Mouse (Mus musculus): ENCODE results near the gene Adrm1. TPM values are rescaled to one million over a fixed set of nuclear protein-coding genes. Genes with fewer than 3 reads are reported as not detected.

Gene Adrm1
- polyA plus RNA-seq (2015; fragmentation: Nextera tagmentation; extraction: Ambion mirVana): 165 and 185 TPM in 2 replicates

GRCm38 (mm10) chr2:180170806-180171521 lies at the start of gene Adrm1:
Adrm1 (plus strand) TSS chr2:180171485.
- H3K9ac ChIP-seq: peak within 1 kb of the TSS; percentile 94
- H3K27me3 ChIP-seq: no peaks in the 10 kb centered on the region
- peak within 1 kb of the TSS; percentile 93 for H3K27ac ChIP-seq
- peak; percentile 97 for ATAC-seq (ENCODE audit: insufficient number of reproducible peaks, low FRiP score, low TSS enrichment, low read depth)
- H3K4me2 ChIP-seq: peak within 1 kb of the TSS; percentile 90
- no peaks in the 10 kb centered on the region for H3K9me3 ChIP-seq
- peak within 1 kb of the TSS; percentile 100 for H3K4me3 ChIP-seq
- H3K4me1 ChIP-seq: peaks cover 27% of the 10 kb centered on the region
- WGBS: 4% methylated on average over 41 of the region's 41 CpGs
- peaks cover 30% of the 10 kb centered on the region for H3K36me3 ChIP-seq

GRCm38 (mm10) chr2:180124192-180124591 lies 47.1 kb upstream of the Adrm1 start:
- peaks cover 10% of the 10 kb centered on the region; the same call in 1 of the 2 replicates for H3K36me3 ChIP-seq
- no peaks in the 10 kb centered on the region for H3K27me3 ChIP-seq
- ATAC-seq (ENCODE audit: insufficient number of reproducible peaks, low FRiP score, low TSS enrichment, low read depth): no peak
- H3K27ac ChIP-seq: no peak overlapping the region
- H3K4me1 ChIP-seq: peaks cover 30% of the 10 kb centered on the region
- H3K9ac ChIP-seq: no peak overlapping the region
- H3K4me2 ChIP-seq: no peak overlapping the region
- H3K4me3 ChIP-seq: no peak overlapping the region
- WGBS: 84% methylated on average over 2 of the region's 2 CpGs
- no peaks in the 10 kb centered on the region for H3K9me3 ChIP-seq

- ATAC-seq (ENCODE audit: insufficient number of reproducible peaks, low FRiP score, low TSS enrichment, low read depth): peak; percentile 59; the same call in 1 of the 2 replicates
- Histone ChIP-seq H3K9me3 (no peaks in the 10 kb centered on the region), H3K4me1 (peaks cover 23% of the 10 kb centered on the region), H3K27me3 (no peaks in the 10 kb centered on the region), H3K9ac (no peak overlapping the region), H3K27ac (peak overlapping the region; percentile 57; the same call in 1 of the 2 replicates), H3K4me3 (no peak overlapping the region), H3K4me2 (no peak overlapping the region), H3K36me3 (peaks cover 10% of the 10 kb centered on the region; the same call in 1 of the 2 replicates)
- 11% methylated on average over 4 of the region's 4 CpGs for WGBS
These were observed 45.1 kb upstream of the Adrm1 start for GRCm38 (mm10) chr2:180126195-180126594.

DNA sequence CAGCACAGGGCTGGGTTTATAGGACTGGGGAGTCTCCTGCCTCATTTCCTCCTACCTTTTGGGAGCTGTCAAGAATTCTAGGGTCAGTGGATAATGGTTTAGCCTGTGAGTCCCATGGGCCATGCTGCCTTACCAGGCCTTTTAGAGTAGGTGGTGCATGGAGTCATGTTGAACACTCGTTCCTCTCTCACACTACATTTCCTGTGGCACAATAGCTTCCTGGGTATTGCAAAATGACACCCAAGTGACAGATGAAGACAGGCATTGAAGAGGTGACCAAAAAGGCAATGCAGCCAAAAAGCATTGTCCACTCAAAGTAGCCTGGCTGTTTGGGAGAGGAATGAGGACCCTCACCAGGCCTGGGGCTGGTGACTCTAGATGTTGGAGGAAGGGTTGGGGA lies 43.6 kb upstream of the Adrm1 start:
- Histone ChIP-seq H3K27ac (no peak overlapping the region), H3K9ac (no peak overlapping the region), H3K9me3 (no peaks in the 10 kb centered on the region), H3K4me1 (peaks cover 23% of the 10 kb centered on the region), H3K36me3 (peaks cover 10% of the 10 kb centered on the region; the same call in 1 of the 2 replicates), H3K4me3 (no peak overlapping the region), H3K27me3 (no peaks in the 10 kb centered on the region), H3K4me2 (no peak overlapping the region)
- ATAC-seq (ENCODE audit: insufficient number of reproducible peaks, low FRiP score, low TSS enrichment, low read depth): no peak
- 55% methylated on average over 1 of the region's 1 CpGs for WGBS

- Histone ChIP-seq H3K9me3 (no peaks in the 10 kb centered on the region), H3K4me2 (no peak overlapping the region), H3K36me3 (peaks cover 5% of the 10 kb centered on the region), H3K9ac (no peak overlapping the region), H3K4me1 (no peaks in the 10 kb centered on the region), H3K4me3 (no peak overlapping the region), H3K27me3 (no peaks in the 10 kb centered on the region), H3K27ac (no peak overlapping the region)
- WGBS: 98% methylated on average over 4 of the region's 4 CpGs
- ATAC-seq (ENCODE audit: insufficient number of reproducible peaks, low FRiP score, low TSS enrichment, low read depth): no peak
These were observed 38.1 kb upstream of the Adrm1 start for GRCm38 (mm10) chr2:180133231-180133630.

GRCm38 (mm10) chr2:180133911-180134310 lies 37.4 kb upstream of the Adrm1 start:
- H3K4me2 ChIP-seq: no peak overlapping the region
- no peak overlapping the region for H3K4me3 ChIP-seq
- no peak for ATAC-seq (ENCODE audit: insufficient number of reproducible peaks, low FRiP score, low TSS enrichment, low read depth)
- no peaks in the 10 kb centered on the region for H3K27me3 ChIP-seq
- no peaks in the 10 kb centered on the region for H3K9me3 ChIP-seq
- H3K9ac ChIP-seq: no peak overlapping the region
- H3K4me1 ChIP-seq: no peaks in the 10 kb centered on the region
- 85% methylated on average over 3 of the region's 3 CpGs for WGBS
- peaks cover 12% of the 10 kb centered on the region for H3K36me3 ChIP-seq
- no peak overlapping the region for H3K27ac ChIP-seq

DNA sequence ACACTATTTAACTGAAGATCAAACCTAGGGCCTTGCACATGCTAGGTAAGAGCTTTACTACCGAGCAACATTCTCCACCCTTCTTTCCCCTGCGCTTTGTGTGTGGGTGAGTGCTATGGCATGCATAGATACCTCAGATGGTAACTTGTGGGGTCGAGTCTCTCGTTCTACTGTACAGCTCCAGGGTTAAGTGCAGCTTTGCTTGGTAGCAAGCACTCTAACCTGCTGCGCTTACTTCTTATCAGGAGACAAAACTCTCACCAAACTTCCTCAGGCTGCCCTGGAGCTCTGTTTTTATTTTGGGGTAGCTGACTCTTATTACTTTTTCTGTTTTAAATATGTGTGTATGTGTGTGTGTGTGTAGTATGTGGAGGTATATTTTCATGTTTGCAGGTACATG lies 35.9 kb upstream of the Adrm1 start:
- H3K36me3 ChIP-seq: peaks cover 25% of the 10 kb centered on the region
- no peak overlapping the region for H3K27ac ChIP-seq
- no peaks in the 10 kb centered on the region for H3K9me3 ChIP-seq
- H3K9ac ChIP-seq: no peak overlapping the region
- H3K4me3 ChIP-seq: no peak overlapping the region
- H3K4me2 ChIP-seq: no peak overlapping the region
- WGBS: 76% methylated on average over 5 of the region's 5 CpGs
- no peaks in the 10 kb centered on the region for H3K27me3 ChIP-seq
- ATAC-seq (ENCODE audit: insufficient number of reproducible peaks, low FRiP score, low TSS enrichment, low read depth): no peak
- H3K4me1 ChIP-seq: no peaks in the 10 kb centered on the region

- ATAC-seq (ENCODE audit: insufficient number of reproducible peaks, low FRiP score, low TSS enrichment, low read depth): no peak
- Histone ChIP-seq H3K4me1 (no peaks in the 10 kb centered on the region), H3K9me3 (no peaks in the 10 kb centered on the region), H3K9ac (no peak overlapping the region), H3K4me2 (no peak overlapping the region), H3K27me3 (no peaks in the 10 kb centered on the region), H3K36me3 (peaks cover 56% of the 10 kb centered on the region), H3K27ac (no peak overlapping the region), H3K4me3 (no peak overlapping the region)
- WGBS: 85% methylated on average over 2 of the region's 2 CpGs
These were observed 25.2 kb upstream of the Adrm1 start for GRCm38 (mm10) chr2:180146091-180146490.

DNA sequence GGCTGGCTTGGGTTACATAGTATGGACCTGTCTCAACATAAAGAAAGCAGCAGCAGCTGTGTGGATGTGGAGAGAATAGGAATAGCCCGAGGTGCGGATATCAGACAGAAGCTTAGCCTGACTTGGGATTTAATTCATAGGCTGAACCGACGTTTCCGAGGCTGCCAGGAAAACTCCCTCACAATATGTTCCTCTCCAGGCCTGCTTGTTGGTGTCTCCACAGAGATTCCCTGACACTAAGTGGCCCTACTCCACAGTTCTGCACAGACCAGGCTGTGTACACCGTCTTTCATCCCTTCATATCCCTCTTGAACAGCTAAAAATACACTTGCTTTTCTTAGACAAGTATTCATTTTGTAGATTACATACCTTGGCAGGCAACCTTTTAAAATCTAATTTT lies 23.9 kb upstream of the Adrm1 start:
- H3K36me3 ChIP-seq: peaks cover 61% of the 10 kb centered on the region
- no peak overlapping the region for H3K9ac ChIP-seq
- no peaks in the 10 kb centered on the region for H3K4me1 ChIP-seq
- 83% methylated on average over 6 of the region's 6 CpGs for WGBS
- H3K27me3 ChIP-seq: no peaks in the 10 kb centered on the region
- no peak overlapping the region for H3K27ac ChIP-seq
- ATAC-seq (ENCODE audit: insufficient number of reproducible peaks, low FRiP score, low TSS enrichment, low read depth): no peak
- no peaks in the 10 kb centered on the region for H3K9me3 ChIP-seq
- no peak overlapping the region for H3K4me2 ChIP-seq
- no peak overlapping the region for H3K4me3 ChIP-seq

- 81% methylated on average over 9 of the region's 9 CpGs for WGBS
- Histone ChIP-seq H3K9me3 (no peaks in the 10 kb centered on the region), H3K4me2 (no peak overlapping the region), H3K27ac (no peak overlapping the region), H3K36me3 (peaks cover 69% of the 10 kb centered on the region), H3K9ac (no peak overlapping the region), H3K4me1 (no peaks in the 10 kb centered on the region), H3K4me3 (no peak overlapping the region), H3K27me3 (no peaks in the 10 kb centered on the region)
- ATAC-seq (ENCODE audit: insufficient number of reproducible peaks, low FRiP score, low TSS enrichment, low read depth): no peak
These were observed 22.7 kb upstream of the Adrm1 start for GRCm38 (mm10) chr2:180148551-180148950.

DNA sequence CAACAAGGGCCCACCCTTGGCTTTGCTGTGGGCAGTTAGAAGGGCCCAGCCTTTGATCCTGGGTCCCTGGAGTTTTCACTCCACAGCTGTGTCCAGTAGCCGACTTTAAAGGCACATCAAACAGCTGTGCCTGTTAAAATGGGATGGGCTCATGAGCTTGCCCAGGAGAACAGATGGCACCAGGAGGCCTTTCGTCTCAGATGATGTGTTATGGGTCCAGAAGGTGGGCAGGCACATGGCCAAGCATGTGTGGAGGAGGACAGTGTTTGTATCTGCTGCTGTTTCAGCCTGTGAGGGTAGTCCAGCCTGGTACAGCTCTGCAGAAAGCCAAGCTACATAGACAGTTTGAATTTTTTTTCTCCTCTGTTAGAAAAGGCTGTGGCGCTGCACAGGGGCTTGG lies 16.5 kb upstream of the Adrm1 start:
- Histone ChIP-seq H3K9ac (no peak overlapping the region), H3K27ac (no peak overlapping the region), H3K4me3 (no peak overlapping the region), H3K4me1 (no peaks in the 10 kb centered on the region), H3K4me2 (no peak overlapping the region), H3K36me3 (peaks cover 84% of the 10 kb centered on the region), H3K9me3 (no peaks in the 10 kb centered on the region), H3K27me3 (no peaks in the 10 kb centered on the region)
- 52% methylated on average over 3 of the region's 3 CpGs for WGBS
- ATAC-seq (ENCODE audit: insufficient number of reproducible peaks, low FRiP score, low TSS enrichment, low read depth): no peak

GRCm38 (mm10) chr2:180158627-180159026 lies 12.7 kb upstream of the Adrm1 start:
- no peaks in the 10 kb centered on the region for H3K9me3 ChIP-seq
- no peaks in the 10 kb centered on the region for H3K27me3 ChIP-seq
- ATAC-seq (ENCODE audit: insufficient number of reproducible peaks, low FRiP score, low TSS enrichment, low read depth): no peak
- H3K9ac ChIP-seq: no peak overlapping the region
- H3K4me3 ChIP-seq: no peak overlapping the region
- H3K27ac ChIP-seq: no peak overlapping the region
- H3K4me1 ChIP-seq: no peaks in the 10 kb centered on the region
- peaks cover 83% of the 10 kb centered on the region for H3K36me3 ChIP-seq
- no peak overlapping the region for H3K4me2 ChIP-seq
- WGBS: 89% methylated on average over 3 of the region's 3 CpGs
